26 mouse cellular contexts compared by ENCODE assay signal in the genomic region with DNA sequence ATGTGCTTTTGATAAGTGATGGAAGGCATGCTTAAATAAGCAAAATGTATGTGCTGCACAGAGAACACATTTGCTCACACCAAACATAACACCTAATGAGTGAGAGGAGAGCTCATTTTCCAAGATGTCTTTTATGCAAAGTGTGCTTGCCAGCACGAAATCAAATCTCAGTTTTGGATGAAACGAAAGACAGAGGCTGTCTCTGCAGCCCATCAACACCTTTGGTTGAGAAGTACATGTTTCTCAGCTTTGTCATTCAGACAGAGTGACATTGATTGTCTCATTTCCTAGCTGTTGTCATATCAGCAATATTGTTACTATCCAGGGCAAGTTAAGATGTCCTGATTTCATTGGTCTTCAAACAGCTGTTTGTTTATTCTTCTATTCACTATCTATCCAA. TPM values are rescaled to one million over a fixed set of nuclear protein-coding genes. Genes with fewer than 3 reads are reported as not detected.
DNase-seq lines count a peak whose midpoint lies in the region; ATAC-seq and TF ChIP-seq lines count a peak whose summit lies in the region.
"Had no signal": no experiment of that assay in that cellular context is flagged by ENCODE, and none has a peak within 500 bp of the region (broad histone marks: within the 10 kb centered on the region; RNA-seq: fewer than 3 reads in every experiment).

No protein-coding gene starts in this region.

- 70% methylated on average over 2 of the region's 2 CpGs for WGBS in forebrain, embryonic 13.5 days
- 71% methylated on average over 2 of the region's 2 CpGs for WGBS in forebrain, embryonic 11.5 days
- WGBS in forebrain, embryonic 15.5 days: 57% methylated on average over 2 of the region's 2 CpGs
- 91% methylated on average over 2 of the region's 2 CpGs for WGBS in forebrain, embryonic 10.5 days
- WGBS in forebrain, postnatal 0 days: 55% methylated on average over 2 of the region's 2 CpGs

- no peak overlapping the region for H3K27ac ChIP-seq in forebrain, embryonic 13.5 days
- H3K27ac ChIP-seq in forebrain, embryonic 11.5 days (ENCODE audit: low read depth, low read length): no peak overlapping the region
- H3K27ac ChIP-seq in forebrain, embryonic 15.5 days (replicated peaks): no peak overlapping the region
- H3K27ac ChIP-seq in forebrain, embryonic 10.5 days: no peak overlapping the region
- H3K27ac ChIP-seq in forebrain, postnatal 0 days (ENCODE audit: low read depth, low read length): no peak overlapping the region
- H3K27ac ChIP-seq: embryonic facial prominence, embryonic 13.5 days; embryonic facial prominence, embryonic 15.5 days had no signal

- H3K4me2 ChIP-seq in forebrain, embryonic 13.5 days: no peak overlapping the region
- H3K4me2 ChIP-seq in forebrain, embryonic 11.5 days (ENCODE audit: low read depth, low read length, severe bottlenecking): no peak overlapping the region
- no peak overlapping the region for H3K4me2 ChIP-seq in forebrain, embryonic 15.5 days (replicated peaks)
- no peak overlapping the region for H3K4me2 ChIP-seq in forebrain, postnatal 0 days (ENCODE audit: low read depth)
- H3K4me2 ChIP-seq: embryonic facial prominence, embryonic 13.5 days; embryonic facial prominence, embryonic 15.5 days had no signal

- H3K36me3 ChIP-seq in forebrain, embryonic 13.5 days (ENCODE audit: poor library complexity, severe bottlenecking): no peaks in the 10 kb centered on the region
- no peaks in the 10 kb centered on the region for H3K36me3 ChIP-seq in forebrain, embryonic 11.5 days (ENCODE audit: control insufficient read depth, insufficient read depth, low read length)
- H3K36me3 ChIP-seq in forebrain, embryonic 15.5 days: no peaks in the 10 kb centered on the region
- no peaks in the 10 kb centered on the region for H3K36me3 ChIP-seq in forebrain, embryonic 10.5 days (replicated peaks)
- H3K36me3 ChIP-seq in forebrain, postnatal 0 days (ENCODE audit: insufficient read depth): no peaks in the 10 kb centered on the region
- H3K36me3 ChIP-seq: embryonic facial prominence, embryonic 13.5 days; embryonic facial prominence, embryonic 15.5 days; G1E had no signal

- H3K4me3 ChIP-seq in forebrain, embryonic 13.5 days: no peak overlapping the region
- no peak overlapping the region for H3K4me3 ChIP-seq in forebrain, embryonic 11.5 days (ENCODE audit: low read depth, low read length)
- no peak overlapping the region for H3K4me3 ChIP-seq in forebrain, embryonic 15.5 days
- no peak overlapping the region for H3K4me3 ChIP-seq in forebrain, embryonic 10.5 days
- no peak overlapping the region for H3K4me3 ChIP-seq in forebrain, postnatal 0 days (ENCODE audit: low read depth, low read length)
- H3K4me3 ChIP-seq: embryonic facial prominence, embryonic 13.5 days; embryonic facial prominence, embryonic 15.5 days; erythroblast, embryonic 14.5 days had no signal

- peaks cover 6% of the 10 kb centered on the region for H3K4me1 ChIP-seq in forebrain, embryonic 13.5 days
- H3K4me1 ChIP-seq in forebrain, embryonic 11.5 days (replicated peaks; ENCODE audit: control insufficient read depth, insufficient read depth, low read length): no peaks in the 10 kb centered on the region
- peaks cover 7% of the 10 kb centered on the region for H3K4me1 ChIP-seq in forebrain, embryonic 15.5 days
- no peaks in the 10 kb centered on the region; the same call in 1 of the 2 replicates for H3K4me1 ChIP-seq in forebrain, embryonic 10.5 days
- no peaks in the 10 kb centered on the region for H3K4me1 ChIP-seq in forebrain, postnatal 0 days (ENCODE audit: insufficient read depth)
- H3K4me1 ChIP-seq: embryonic facial prominence, embryonic 13.5 days; embryonic facial prominence, embryonic 15.5 days had no signal

- no peak for DNase-seq in forebrain, embryonic 11.5 days (ENCODE audit: low spot score)
- no peak for DNase-seq in forebrain, embryonic 10.5 days (ENCODE audit: extremely low spot score, low spot score)
- DNase-seq in forebrain, postnatal 0 days: no peak
- DNase-seq: adrenal gland, adult 8-10 months; adrenal gland, postnatal 14 days; adrenal gland, postnatal 36 days; B cell, adult 2 months; cerebellum, adult 11 months; cerebellum, adult 18-20 months; cerebellum, adult 8-10 months; cerebellum, adult 9-11 months; cerebellum, postnatal 14 days; cerebellum, postnatal 36 days; embryo, embryonic 11 days had no signal

- H3K9ac ChIP-seq in forebrain, embryonic 13.5 days: no peak overlapping the region
- no peak overlapping the region for H3K9ac ChIP-seq in forebrain, embryonic 11.5 days (ENCODE audit: low read length)
- H3K9ac ChIP-seq in forebrain, embryonic 15.5 days (replicated peaks): no peak overlapping the region
- H3K9ac ChIP-seq in forebrain, postnatal 0 days: no peak overlapping the region
- H3K9ac ChIP-seq: embryonic facial prominence, embryonic 13.5 days; embryonic facial prominence, embryonic 15.5 days had no signal

- no peaks in the 10 kb centered on the region for H3K27me3 ChIP-seq in forebrain, embryonic 13.5 days
- no peaks in the 10 kb centered on the region for H3K27me3 ChIP-seq in forebrain, embryonic 11.5 days (ENCODE audit: control insufficient read depth, insufficient read depth, low read length)
- H3K27me3 ChIP-seq in forebrain, embryonic 15.5 days: no peaks in the 10 kb centered on the region
- H3K27me3 ChIP-seq in forebrain, embryonic 10.5 days (ENCODE audit: poor library complexity, severe bottlenecking): no peaks in the 10 kb centered on the region
- H3K27me3 ChIP-seq in forebrain, postnatal 0 days (ENCODE audit: insufficient read depth, low read length): no peaks in the 10 kb centered on the region
- H3K27me3 ChIP-seq: CH12.LX; embryonic facial prominence, embryonic 13.5 days; embryonic facial prominence, embryonic 15.5 days; Patski had no signal

- no peak for TF ChIP-seq CTCF in forebrain, postnatal 0 days (IDR thresholded peaks at IDR 0.05; ENCODE audit: low read depth)

- H3K9me3 ChIP-seq in forebrain, embryonic 13.5 days (replicated peaks): no peaks in the 10 kb centered on the region
- H3K9me3 ChIP-seq in forebrain, embryonic 11.5 days (ENCODE audit: control insufficient read depth, low read length): no peaks in the 10 kb centered on the region
- H3K9me3 ChIP-seq in forebrain, embryonic 15.5 days: no peaks in the 10 kb centered on the region
- no peaks in the 10 kb centered on the region for H3K9me3 ChIP-seq in forebrain, embryonic 10.5 days
- H3K9me3 ChIP-seq in forebrain, postnatal 0 days (ENCODE audit: low read length): no peaks in the 10 kb centered on the region
- H3K9me3 ChIP-seq: embryonic facial prominence, embryonic 13.5 days; embryonic facial prominence, embryonic 15.5 days had no signal

- peak; percentile 70 for ATAC-seq in forebrain, embryonic 13.5 days
- ATAC-seq in forebrain, embryonic 11.5 days (replicated peaks; ENCODE audit: low FRiP score): no peak
- ATAC-seq in forebrain, embryonic 15.5 days (replicated peaks): peak; percentile 74
- peak; percentile 40; the same call in 1 of the 2 replicates for ATAC-seq in forebrain, postnatal 0 days
- ATAC-seq in megakaryocyte-erythroid progenitor cell, adult 5-6 weeks (replicated peaks; ENCODE audit: low FRiP score, low TSS enrichment, poor library complexity, severe bottlenecking): no peak
- ATAC-seq: activated CD4-positive, CD25-positive, alpha-beta regulatory T cell, adult 4 months; CD4-positive, CD25-positive, alpha-beta regulatory T cell, adult 4 months; Patski had no signal

RNA-seq across cellular contexts. Expression of a gene that starts 29.5 kb away (rescaled TPM):
- polyA plus RNA-seq in forebrain, embryonic 13.5 days (2015; fragmentation: Nextera tagmentation; extraction: Ambion mirVana): 22.5 and 26.6 TPM in 2 replicates
- polyA plus RNA-seq in forebrain, embryonic 11.5 days (2014; fragmentation: Nextera tagmentation; extraction: Ambion mirVana): 5.3 and 5.9 TPM in 2 replicates
- polyA plus RNA-seq in forebrain, embryonic 15.5 days (2015; fragmentation: Nextera tagmentation; extraction: Ambion mirVana): 39.3 and 40.4 TPM in 2 replicates
- 1.5 and 2.1 TPM in 2 replicates for polyA plus RNA-seq in forebrain, embryonic 10.5 days (2016; fragmentation: Nextera tagmentation; extraction: Ambion mirVana)
- 145 and 205 TPM in 2 replicates for total RNA-seq in forebrain, postnatal 0 days (2014; rRNA removed)
- 43.9 and 65.0 TPM in 2 replicates for polyA plus RNA-seq in forebrain, postnatal 0 days (2015; fragmentation: Nextera tagmentation; extraction: Ambion mirVana)
- total RNA-seq in megakaryocyte-erythroid progenitor cell, adult 5-6 weeks (2014; fragmentation: Nextera tagmentation): not detected in 2 replicates
- not detected in 2 replicates for total RNA-seq in megakaryocyte-erythroid progenitor cell, adult 5-6 weeks (2017)
- total RNA-seq: CH12.LX; common myeloid progenitor, adult 5-6 weeks had no signal
- polyA plus RNA-seq: CD4-positive, CD25-positive, alpha-beta regulatory T cell, adult 4 months; G1E had no signal

Comparison
In these comparisons a context has a peak if more than half of its experiments do, and no peak if none do; other contexts are left out.
1. ATAC-seq: peak in forebrain, embryonic 13.5 days (single experiment), forebrain, embryonic 15.5 days (single experiment) and forebrain, postnatal 0 days (single experiment); none in forebrain, embryonic 11.5 days (single experiment) and megakaryocyte-erythroid progenitor cell, adult 5-6 weeks (single experiment).